Mouse (Mus musculus) lung, postnatal 0 days (tissue): Measurements from ENCODE around the gene Pdia4. TPM values are rescaled to one million over a fixed set of nuclear protein-coding genes. Genes with fewer than 3 reads are reported as not detected.
"Not testable (repeated sequence)": the region's sequence is repeated elsewhere in the genome, so short reads cannot be mapped to it uniquely, and the experiment has no call there.

ENCODE experiments used
- ATAC-seq: fragments of 200-750 bp; cut with Nextera tagmentation; 2 replicates; pipeline ENCODE4 v1.8.0; 2017; ENCODE audit warnings: moderate library complexity
- DNase-seq: peaks from one replicate; pipeline ENCODE4 v3.0.0-alpha.2; 2016; ENCODE audit warnings: low spot score
- H3K27ac ChIP-seq: fragments of 300-500 bp; sonication (generic); 2 replicates; pipeline ENCODE4 v1.5.1; 2014; ENCODE audit warnings: antibody characterized with exemption, mild to moderate bottlenecking, low read length, mixed read lengths
- H3K27me3 ChIP-seq: fragments of 300-500 bp; sonication (generic); replicated peaks from 2 replicates; pipeline ENCODE4 v1.6.1; 2014; ENCODE audit warnings: low read length, mixed read lengths; ENCODE audit not compliant: insufficient read depth
- H3K36me3 ChIP-seq: fragments of 300-500 bp; sonication (generic); 2 replicates; pipeline ENCODE4 v1.6.1; 2014; ENCODE audit warnings: low read length, mixed read lengths; ENCODE audit not compliant: insufficient read depth
- H3K4me1 ChIP-seq: fragments of 300-500 bp; sonication (generic); 2 replicates; pipeline ENCODE4 v1.6.1; 2014; ENCODE audit warnings: antibody characterized with exemption, low read depth, low read length, mixed read lengths; ENCODE audit not compliant: insufficient read depth
- H3K4me2 ChIP-seq: fragments of 300-500 bp; sonication (generic); replicated peaks from 2 replicates; pipeline ENCODE4 v1.6.1; 2014; ENCODE audit warnings: low read depth, mild to moderate bottlenecking, low read length, moderate library complexity, mixed read lengths
- H3K4me3 ChIP-seq: fragments of 300-500 bp; sonication (generic); 2 replicates; pipeline ENCODE4 v1.5.1; 2014; ENCODE audit warnings: low read depth, low read length
- H3K9ac ChIP-seq: fragments of 300-500 bp; sonication (generic); replicated peaks from 2 replicates; pipeline ENCODE4 v1.6.1; 2014; ENCODE audit warnings: low read depth, mild to moderate bottlenecking
- H3K9me3 ChIP-seq: fragments of 300-500 bp; sonication (generic); 2 replicates; pipeline ENCODE4 v1.6.1; 2016; ENCODE audit warnings: low read length, mixed read lengths
- CTCF ChIP-seq: IDR thresholded peaks from 2 replicates; pipeline ENCODE4 v1.5.1; 2016; ENCODE audit warnings: antibody characterized with exemption, mild to moderate bottlenecking
- EP300 ChIP-seq: IDR thresholded peaks from 2 replicates; pipeline ENCODE4 v1.6.1; 2016; ENCODE audit warnings: antibody characterized with exemption, mild to moderate bottlenecking, control low read depth
- whole genome bisulfite sequencing: fragments of 180-500 bp; shearing (Covaris S2); extraction: QIAGEN DNeasy Blood & Tissue Kit; methylation state at CpG from one replicate; pipeline ENCODE4 v1.1.7; 2014; 5-methylcytosine and 5-hydroxymethylcytosine counted together
- polyA plus RNA-seq: library from polyadenylated mRNA; unstranded; fragments of >200 nt; fragmentation: Nextera tagmentation; extraction: Ambion mirVana; gene quantifications from 2 replicates; pipeline ENCODE4 v1.2.1, GENCODE M21; 2015

The Pdia4 gene
- polyA plus RNA-seq, 1 experiment from 2014 or later: 98.0 TPM

DNA sequence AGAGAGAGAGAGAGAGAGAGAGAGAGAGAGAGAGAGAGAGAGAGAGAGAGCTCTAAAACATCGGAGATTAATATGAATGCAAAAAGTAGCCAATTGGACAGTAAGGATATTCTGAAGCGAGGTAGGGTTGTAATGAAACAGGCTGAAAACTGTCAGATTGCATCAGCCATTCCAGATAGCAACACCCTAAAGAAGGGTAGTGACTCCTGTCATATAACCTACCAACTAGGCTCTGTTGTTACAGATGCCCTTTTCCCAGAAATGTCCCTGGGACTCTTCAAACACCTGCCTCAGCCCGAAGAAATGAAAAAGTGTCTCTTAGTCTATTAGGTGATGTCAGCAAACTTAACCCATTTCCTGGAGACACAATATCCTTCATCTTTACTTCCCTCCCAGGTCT, 24.4 kb downstream of the Pdia4 start:
- TF ChIP-seq CTCF (no peak), EP300 (no peak)
- peak; percentile 31 for DNase-seq
- peak overlapping the region; percentile 47 for H3K4me3 ChIP-seq
- H3K27ac ChIP-seq: peak overlapping the region; percentile 96
- no peaks in the 10 kb centered on the region for H3K27me3 ChIP-seq
- H3K36me3 ChIP-seq: no peaks in the 10 kb centered on the region
- 24% methylated on average over 3 of the region's 3 CpGs for WGBS
- peak; percentile 19; the same call in 1 of the 2 replicates for ATAC-seq
- peak overlapping the region; percentile 64 for H3K9ac ChIP-seq
- H3K9me3 ChIP-seq: no peaks in the 10 kb centered on the region
- H3K4me1 ChIP-seq: 0 out of 2 replicates have a peak, but pooled peaks cover 4% of the 10 kb centered on the region
- H3K4me2 ChIP-seq: peak overlapping the region; percentile 55

DNA sequence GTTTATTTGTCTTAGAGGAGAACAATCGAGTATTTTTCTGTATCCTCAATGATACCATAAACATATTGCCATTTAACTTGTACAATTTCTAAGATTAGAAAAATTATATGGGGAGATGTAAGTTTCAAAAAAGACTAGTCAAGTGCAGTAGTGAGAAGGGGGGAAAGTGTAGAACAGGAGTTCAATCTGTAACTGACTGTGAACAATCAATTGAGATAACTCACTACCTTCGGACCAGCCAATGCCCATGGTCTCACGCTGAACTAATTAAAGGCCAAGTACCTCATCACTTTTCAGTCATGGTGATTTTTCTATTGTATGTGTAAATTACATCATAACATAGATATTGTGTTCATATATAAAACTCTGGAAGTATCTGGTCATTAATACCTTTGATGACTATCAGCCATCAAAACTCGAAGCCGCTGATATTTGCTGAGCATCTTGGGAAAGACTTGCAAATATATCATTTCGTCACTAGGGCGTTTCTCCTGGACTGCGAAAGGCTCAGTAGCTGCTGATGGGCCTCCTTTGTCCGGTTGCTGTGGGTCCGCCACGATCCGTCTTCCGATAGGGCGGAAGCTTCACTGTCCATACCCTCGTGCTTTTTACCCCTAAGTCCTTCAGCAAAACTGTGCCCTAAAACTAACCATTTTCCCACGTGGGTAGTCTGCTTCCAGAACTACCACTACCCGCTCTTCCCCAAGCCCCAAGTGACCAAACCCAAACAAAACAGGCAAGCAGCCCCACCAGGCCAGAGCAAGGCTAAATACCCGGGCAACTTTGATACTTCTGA, 25.1 kb downstream of the Pdia4 start:
- H3K27me3 ChIP-seq: no peaks in the 10 kb centered on the region
- H3K27ac ChIP-seq: peak overlapping the region; percentile 96
- 1% methylated on average over 18 of the region's 18 CpGs for WGBS
- DNase-seq (peak; percentile 95), ATAC-seq (peak; percentile 96)
- H3K36me3 ChIP-seq: no peaks in the 10 kb centered on the region
- peak overlapping the region; percentile 55 for H3K4me2 ChIP-seq
- peak overlapping the region; percentile 64 for H3K9ac ChIP-seq
- H3K4me1 ChIP-seq: 0 out of 2 replicates have a peak, but pooled peaks cover 4% of the 10 kb centered on the region
- H3K9me3 ChIP-seq: no peaks in the 10 kb centered on the region
- TF ChIP-seq CTCF (peak; percentile 33), EP300 (peak; percentile 54)
- H3K4me3 ChIP-seq: peak overlapping the region; percentile 47

DNA sequence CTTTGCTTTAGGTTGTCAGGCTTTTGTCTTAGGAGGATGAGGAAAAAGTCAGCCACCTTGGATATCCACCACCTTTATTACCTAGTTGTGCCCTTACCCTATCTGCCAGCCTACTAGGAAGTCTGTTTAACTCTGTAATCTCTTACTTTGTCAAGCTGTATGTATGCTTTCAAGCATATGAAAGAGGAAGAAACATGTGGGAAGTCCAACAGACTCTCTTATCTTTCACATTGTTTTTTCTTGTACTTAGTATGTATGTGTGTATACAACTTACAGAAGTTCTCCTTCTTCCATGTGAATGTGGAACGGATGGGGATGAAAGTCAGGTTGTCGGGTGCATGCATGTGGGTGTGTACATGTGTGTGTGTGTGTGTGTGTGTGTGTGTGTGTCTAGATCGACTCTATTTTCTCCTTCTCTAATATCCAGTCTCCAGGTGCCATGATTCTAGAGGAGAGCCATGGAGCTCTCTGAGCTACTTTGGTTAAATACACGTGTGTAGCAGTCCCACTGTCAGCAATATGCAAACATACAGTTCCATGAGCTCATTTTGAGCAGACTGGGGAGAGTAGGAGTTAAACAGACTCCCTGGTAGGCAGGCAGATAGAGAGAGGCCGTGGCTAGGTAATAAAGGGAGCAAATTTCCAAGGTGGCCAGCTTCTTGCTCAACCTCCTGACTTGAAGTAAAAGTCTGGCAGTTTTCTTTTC, 28.4 kb downstream of the Pdia4 start:
- WGBS: 66% methylated on average over 5 of the region's 5 CpGs
- ATAC-seq: no peak
- Histone ChIP-seq H3K4me1 (peaks cover 4% of the 10 kb centered on the region; the same call in 1 of the 2 replicates), H3K4me3 (no peak overlapping the region), H3K27ac (no peak overlapping the region), H3K9ac (no peak overlapping the region), H3K27me3 (no peaks in the 10 kb centered on the region), H3K36me3 (no peaks in the 10 kb centered on the region), H3K4me2 (no peak overlapping the region), H3K9me3 (no peaks in the 10 kb centered on the region)
- DNase-seq: no peak
- TF ChIP-seq CTCF (no peak), EP300 (no peak)

GRCm38 (mm10) chr6:47781091-47781968, 31.9 kb downstream of the Pdia4 start:
- H3K27me3 ChIP-seq: 0 out of 2 replicates have a peak, but pooled peaks cover 4% of the 10 kb centered on the region
- no peaks in the 10 kb centered on the region for H3K9me3 ChIP-seq
- H3K4me3 ChIP-seq: peak overlapping the region; percentile 45
- peak overlapping the region; percentile 41; the same call in 1 of the 2 replicates for H3K9ac ChIP-seq
- peak; percentile 53 for ATAC-seq
- TF ChIP-seq EP300 (peak; percentile 49; the same call in 1 of the 2 replicates), CTCF (0 out of 2 replicates have a peak, but pooled peaks have one; percentile 7)
- no peaks in the 10 kb centered on the region; the same call in 1 of the 2 replicates for H3K4me1 ChIP-seq
- H3K27ac ChIP-seq: peak overlapping the region; percentile 26; the same call in 1 of the 2 replicates
- WGBS: under 1% methylated on average over 21 of the region's 21 CpGs
- peak overlapping the region; percentile 47 for H3K4me2 ChIP-seq
- no peaks in the 10 kb centered on the region for H3K36me3 ChIP-seq
- peak; percentile 89 for DNase-seq

DNA sequence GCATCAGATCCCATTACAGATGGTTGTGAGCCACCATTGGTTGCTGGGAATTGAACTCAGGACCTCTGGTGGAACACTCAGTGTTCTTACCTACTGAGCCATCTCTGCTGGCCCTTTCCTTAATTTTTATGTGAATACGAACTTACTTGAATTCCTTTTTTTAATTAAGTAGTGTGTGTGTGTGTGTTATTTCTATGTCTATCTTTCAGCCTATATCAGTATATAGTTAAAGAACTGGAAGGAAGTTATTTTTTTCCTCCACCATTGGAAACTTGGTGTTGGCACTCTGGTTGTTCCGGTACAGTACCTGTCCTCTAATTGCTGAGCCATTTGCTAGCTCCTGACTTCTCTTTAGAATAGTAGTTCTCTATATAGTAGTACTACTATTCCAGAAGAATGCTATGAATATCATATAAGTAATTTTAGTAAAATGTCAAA, 32.6 kb downstream of the Pdia4 start:
- Histone ChIP-seq H3K4me2 (peak overlapping the region; percentile 47), H3K4me3 (peak overlapping the region; percentile 45), H3K27ac (0 out of 2 replicates have a peak overlapping the region, but pooled peaks have one; percentile 26), H3K9ac (no peak overlapping the region), H3K9me3 (no peaks in the 10 kb centered on the region), H3K36me3 (no peaks in the 10 kb centered on the region), H3K4me1 (no peaks in the 10 kb centered on the region; the same call in 1 of the 2 replicates), H3K27me3 (0 out of 2 replicates have a peak, but pooled peaks cover 4% of the 10 kb centered on the region)
- no peak for ATAC-seq
- DNase-seq: no peak
- no peak for TF ChIP-seq CTCF
- TF ChIP-seq EP300: no peak
- 15% methylated on average over 2 of the region's 2 CpGs for WGBS

DNA sequence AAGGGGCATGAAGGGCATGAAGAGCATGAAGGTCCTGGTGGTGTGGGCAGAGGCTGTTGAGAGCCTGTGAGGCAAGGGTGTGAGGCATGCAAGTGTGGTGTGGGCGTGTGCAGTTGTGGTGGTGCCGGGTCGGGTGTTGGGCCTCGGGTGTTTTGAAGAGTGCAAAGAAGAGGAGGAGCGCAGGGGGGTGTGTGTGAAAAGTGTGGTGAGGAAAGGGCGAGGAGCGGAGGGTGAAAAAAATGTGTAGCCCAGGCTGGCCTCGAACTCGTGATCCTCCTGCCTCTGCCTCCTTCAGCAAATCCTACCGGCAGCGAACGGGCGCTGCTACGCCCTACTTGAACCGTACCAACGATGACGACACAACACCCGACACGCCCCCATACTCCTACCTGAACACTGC, 41.5 kb downstream of the Pdia4 start:
- WGBS: 62% methylated on average over 7 of the region's 19 CpGs
- not testable (repeated sequence) for H3K4me3 ChIP-seq

DNA sequence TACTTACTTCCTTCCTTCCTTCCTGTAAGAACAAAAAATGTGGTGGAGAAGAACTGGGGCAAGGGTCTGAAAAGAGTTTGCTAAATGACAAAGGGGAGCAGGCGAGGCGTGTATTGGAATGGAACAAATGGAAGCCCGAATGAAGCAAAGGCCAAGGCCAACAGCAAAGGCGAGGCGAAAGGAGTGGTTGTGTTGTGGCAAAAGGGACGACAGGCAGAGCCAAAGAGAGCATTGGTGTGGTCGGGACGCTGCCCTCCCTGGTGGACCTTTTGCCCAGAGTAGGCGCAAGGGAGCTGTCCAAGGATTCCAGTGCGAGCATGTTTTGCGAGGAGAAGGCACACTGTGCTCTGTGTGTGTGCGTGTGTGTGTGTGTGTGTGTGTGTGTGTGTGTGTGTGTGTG, 42.1 kb downstream of the Pdia4 start:
- H3K4me1 ChIP-seq, H3K9ac ChIP-seq, DNase-seq, ATAC-seq, H3K27ac ChIP-seq, H3K4me2 ChIP-seq, H3K9me3 ChIP-seq, H3K27me3 ChIP-seq, H3K4me3 ChIP-seq, H3K36me3 ChIP-seq: not testable (repeated sequence)
- 75% methylated on average over 11 of the region's 12 CpGs for WGBS

More for the DNA sequence above, 41.5 kb downstream of the Pdia4 start:
- H3K4me1 ChIP-seq, H3K27ac ChIP-seq, DNase-seq, H3K27me3 ChIP-seq, H3K36me3 ChIP-seq, H3K4me2 ChIP-seq, H3K9ac ChIP-seq, H3K9me3 ChIP-seq: not testable (repeated sequence)
- peak; percentile 44; the same call in 1 of the 2 replicates for ATAC-seq

DNA sequence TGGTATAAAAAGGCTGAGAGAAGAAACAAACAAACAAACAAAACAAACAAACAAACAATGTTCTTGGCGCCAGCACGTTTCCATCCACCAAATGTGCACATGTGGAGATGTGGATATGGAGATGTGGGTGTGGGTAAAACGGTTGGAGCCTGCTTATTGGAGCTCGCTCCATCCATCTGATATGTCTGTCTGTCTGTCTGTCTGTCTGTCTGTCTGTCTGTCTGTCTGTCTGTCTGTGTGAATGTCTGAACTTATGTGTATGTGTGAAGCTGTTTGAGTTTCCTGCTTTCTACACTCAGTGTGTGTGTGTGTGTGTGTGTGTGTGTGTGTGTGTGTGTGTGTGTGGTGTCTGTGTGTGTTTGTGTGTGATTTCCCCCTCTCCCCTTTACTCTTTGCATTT, 43.4 kb downstream of the Pdia4 start:
- not testable (repeated sequence) for ATAC-seq, H3K4me1 ChIP-seq, H3K4me3 ChIP-seq, H3K4me2 ChIP-seq, H3K9ac ChIP-seq, H3K27me3 ChIP-seq, H3K9me3 ChIP-seq, H3K36me3 ChIP-seq, H3K27ac ChIP-seq, DNase-seq
- WGBS: 76% methylated on average over 4 of the region's 4 CpGs
